Mouse (Mus musculus) kidney, embryonic 15.5 days (tissue): ENCODE measurements around the gene Oprm1. TPM values are rescaled to one million over a fixed set of nuclear protein-coding genes. Genes with fewer than 3 reads are reported as not detected.

Experiments
- ATAC-seq: fragments of 200-750 bp; cut with Nextera tagmentation; replicated peaks from 2 replicates; pipeline ENCODE4 v1.8.0; 2017; ENCODE audit warnings: moderate TSS enrichment; ENCODE audit not compliant: low FRiP score
- H3K27ac ChIP-seq: fragments of 300-500 bp; sonication (generic); 2 replicates; pipeline ENCODE4 v1.5.1; 2015; ENCODE audit warnings: mild to moderate bottlenecking, inconsistent platforms
- H3K27me3 ChIP-seq: fragments of 300-500 bp; sonication (generic); 2 replicates; pipeline ENCODE4 v1.6.1; 2015; ENCODE audit warnings: inconsistent platforms
- H3K36me3 ChIP-seq: fragments of 300-500 bp; sonication (generic); 2 replicates; pipeline ENCODE4 v1.6.1; 2015; ENCODE audit warnings: inconsistent platforms
- H3K4me1 ChIP-seq: fragments of 300-500 bp; sonication (generic); 2 replicates; pipeline ENCODE4 v1.6.1; 2015; ENCODE audit warnings: inconsistent platforms
- H3K4me2 ChIP-seq: fragments of 300-500 bp; sonication (generic); 2 replicates; pipeline ENCODE4 v1.6.1; 2015; ENCODE audit warnings: moderate library complexity, mild to moderate bottlenecking, inconsistent platforms
- H3K4me3 ChIP-seq: fragments of 300-500 bp; sonication (generic); replicated peaks from 2 replicates; pipeline ENCODE4 v1.5.1; 2015; ENCODE audit warnings: mild to moderate bottlenecking, inconsistent platforms
- H3K9ac ChIP-seq: fragments of 300-500 bp; sonication (generic); 2 replicates; pipeline ENCODE4 v1.6.1; 2015; ENCODE audit warnings: mild to moderate bottlenecking, inconsistent platforms
- H3K9me3 ChIP-seq: fragments of 300-500 bp; sonication (generic); replicated peaks from 2 replicates; pipeline ENCODE4 v1.6.1; 2016; ENCODE audit warnings: inconsistent platforms
- WGBS: fragments of 180-500 bp; shearing (Covaris S2); methylation state at CpG from one replicate; pipeline ENCODE4 v1.1.7; 2015; ENCODE audit warnings: mixed read lengths; 5-methylcytosine and 5-hydroxymethylcytosine counted together
- polyA plus RNA-seq: library from polyadenylated mRNA; unstranded; fragments of >200 nt; fragmentation: Nextera tagmentation; extraction: Ambion mirVana; gene quantifications from 2 replicates; pipeline ENCODE4 v1.2.1, GENCODE M21; 2015

The Oprm1 gene
- polyA plus RNA-seq, 1 experiment from 2014 or later: 0.10 TPM

DNA sequence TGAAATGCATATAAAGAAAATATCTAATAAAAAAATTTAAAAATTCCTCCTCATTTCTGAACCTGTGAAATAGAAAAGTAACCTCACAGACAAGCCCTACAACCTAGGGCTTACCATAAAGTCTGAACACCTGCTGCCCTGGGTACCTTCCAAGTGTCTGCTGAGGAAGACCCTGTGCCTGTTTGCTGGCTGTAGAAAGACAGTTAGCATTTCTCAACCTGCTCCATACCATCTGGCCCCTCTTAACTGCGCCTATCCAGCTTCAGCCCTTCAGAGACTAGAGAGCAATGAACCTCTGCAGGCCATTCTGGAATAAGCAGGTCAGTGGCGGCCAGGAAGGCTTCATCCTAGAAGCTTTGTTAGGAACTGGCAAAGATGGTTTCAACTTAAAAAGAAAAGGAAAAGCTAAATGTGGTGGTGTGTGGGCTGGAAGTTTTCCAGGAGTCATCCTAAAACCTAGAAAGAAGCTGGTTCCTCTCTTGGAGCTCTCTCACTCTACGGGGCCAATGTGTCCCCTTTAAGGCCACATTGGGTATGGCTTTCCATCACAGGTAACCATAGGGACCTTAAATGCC, 143.6 kb downstream of the Oprm1 start:
- WGBS: 90% methylated on average over 3 of the region's 3 CpGs
- H3K4me3 ChIP-seq: no peak overlapping the region

GRCm38 (mm10) chr10:6909763-6910162, 151.5 kb downstream of the Oprm1 start:
- H3K4me3 ChIP-seq: no peak overlapping the region
- no peak overlapping the region for H3K27ac ChIP-seq
- no peaks in the 10 kb centered on the region for H3K4me1 ChIP-seq
- no peaks in the 10 kb centered on the region for H3K27me3 ChIP-seq
- no peak for ATAC-seq
- no peaks in the 10 kb centered on the region for H3K36me3 ChIP-seq
- H3K9ac ChIP-seq: no peak overlapping the region
- no peak overlapping the region for H3K4me2 ChIP-seq
- H3K9me3 ChIP-seq: no peaks in the 10 kb centered on the region
- WGBS: 75% methylated on average over 2 of the region's 2 CpGs

More for the DNA sequence above, 143.6 kb downstream of the Oprm1 start:
- Histone ChIP-seq H3K9me3 (no peaks in the 10 kb centered on the region), H3K4me1 (0 out of 2 replicates have a peak, but pooled peaks cover 3% of the 10 kb centered on the region), H3K36me3 (no peaks in the 10 kb centered on the region), H3K27ac (no peak overlapping the region), H3K9ac (no peak overlapping the region), H3K27me3 (no peaks in the 10 kb centered on the region), H3K4me2 (no peak overlapping the region)
- ATAC-seq: no peak

DNA sequence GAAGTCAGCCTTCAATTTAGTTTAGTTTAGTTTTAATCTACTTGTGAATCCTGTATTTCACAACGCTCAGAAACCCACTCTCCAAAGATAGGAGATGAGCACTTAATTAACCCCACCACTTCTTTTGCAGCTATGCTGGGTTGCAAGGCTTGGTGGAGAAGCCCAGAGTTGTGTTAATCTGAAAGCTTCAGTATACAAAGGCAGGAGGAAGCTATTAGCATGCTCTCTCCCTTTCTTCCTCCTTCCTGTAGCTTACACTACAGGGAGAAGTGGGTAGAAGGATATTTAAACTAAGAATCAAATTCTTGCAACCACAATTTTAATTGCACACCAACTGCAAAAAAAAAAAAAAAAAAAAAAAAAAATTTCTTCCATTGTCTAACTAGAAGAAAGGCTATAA, 157.7 kb downstream of the Oprm1 start:
- WGBS: 59% methylated on average over 1 of the region's 1 CpGs
- no peak overlapping the region for H3K9ac ChIP-seq
- H3K27ac ChIP-seq: no peak overlapping the region
- peaks cover 7% of the 10 kb centered on the region for H3K4me1 ChIP-seq
- no peaks in the 10 kb centered on the region for H3K27me3 ChIP-seq
- H3K4me2 ChIP-seq: no peak overlapping the region
- H3K36me3 ChIP-seq: no peaks in the 10 kb centered on the region
- no peak overlapping the region for H3K4me3 ChIP-seq
- H3K9me3 ChIP-seq: no peaks in the 10 kb centered on the region
- ATAC-seq: no peak

GRCm38 (mm10) chr10:6916545-6917257, 158.4 kb downstream of the Oprm1 start:
- peaks cover 7% of the 10 kb centered on the region for H3K4me1 ChIP-seq
- peak overlapping the region; percentile 68 for H3K27ac ChIP-seq
- WGBS: 17% methylated on average over 6 of the region's 6 CpGs
- peak; percentile 84 for ATAC-seq
- H3K4me2 ChIP-seq: no peak overlapping the region
- no peaks in the 10 kb centered on the region for H3K9me3 ChIP-seq
- no peaks in the 10 kb centered on the region for H3K27me3 ChIP-seq
- H3K36me3 ChIP-seq: no peaks in the 10 kb centered on the region
- H3K9ac ChIP-seq: no peak overlapping the region
- no peak overlapping the region for H3K4me3 ChIP-seq

DNA sequence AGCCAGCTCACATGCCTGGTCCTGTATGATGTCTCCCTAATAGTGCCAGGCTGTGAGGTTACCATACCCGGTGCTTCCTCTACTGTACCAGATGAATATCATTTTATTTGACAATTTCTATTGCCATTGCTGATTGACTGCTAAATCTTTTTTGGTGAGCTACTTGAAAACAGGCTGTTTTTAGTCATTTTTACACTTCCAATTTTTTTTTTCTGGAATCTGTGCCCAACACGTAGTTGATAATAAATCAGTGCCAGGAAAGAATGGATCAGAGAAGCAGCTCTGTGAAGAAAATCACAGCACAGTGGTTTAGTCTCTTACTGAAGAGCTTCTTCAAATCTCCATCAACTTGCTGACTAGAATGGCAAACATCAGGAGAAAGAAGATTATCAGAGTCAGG, 168.4 kb downstream of the Oprm1 start:
- WGBS: 71% methylated on average over 2 of the region's 2 CpGs
- Histone ChIP-seq H3K36me3 (no peaks in the 10 kb centered on the region), H3K4me3 (no peak overlapping the region), H3K9ac (no peak overlapping the region), H3K4me1 (no peaks in the 10 kb centered on the region), H3K27ac (no peak overlapping the region), H3K27me3 (no peaks in the 10 kb centered on the region), H3K4me2 (no peak overlapping the region), H3K9me3 (no peaks in the 10 kb centered on the region)
- ATAC-seq: no peak

GRCm38 (mm10) chr10:6927600-6928223, 169.4 kb downstream of the Oprm1 start:
- H3K36me3 ChIP-seq: no peaks in the 10 kb centered on the region
- no peak overlapping the region for H3K27ac ChIP-seq
- WGBS: 80% methylated on average over 4 of the region's 4 CpGs
- ATAC-seq: no peak
- H3K4me2 ChIP-seq: no peak overlapping the region
- H3K4me3 ChIP-seq: no peak overlapping the region
- H3K27me3 ChIP-seq: no peaks in the 10 kb centered on the region
- no peak overlapping the region for H3K9ac ChIP-seq
- H3K4me1 ChIP-seq: no peaks in the 10 kb centered on the region
- no peaks in the 10 kb centered on the region for H3K9me3 ChIP-seq

DNA sequence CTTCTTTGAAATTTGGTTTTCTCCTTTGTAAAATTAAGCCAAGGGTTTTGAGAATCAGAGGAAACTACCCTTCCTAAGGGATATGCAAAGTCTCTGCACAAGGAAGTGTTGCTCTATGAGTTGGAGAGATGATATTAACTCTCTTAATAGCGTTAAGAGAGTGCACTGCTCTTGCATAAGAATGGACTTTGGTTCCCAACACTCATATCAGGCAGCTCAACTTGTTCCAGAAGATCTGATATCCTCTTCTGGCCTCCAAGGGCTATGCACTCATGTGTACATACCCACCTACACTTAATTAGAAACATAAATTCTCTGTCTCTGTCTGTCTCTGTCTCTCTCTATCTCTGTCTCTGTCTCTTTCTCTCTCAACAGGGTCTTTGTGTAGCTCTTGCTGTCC, 170.6 kb downstream of the Oprm1 start:
- no peak for ATAC-seq
- Histone ChIP-seq H3K27ac (no peak overlapping the region), H3K27me3 (no peaks in the 10 kb centered on the region), H3K9ac (no peak overlapping the region), H3K36me3 (no peaks in the 10 kb centered on the region), H3K4me2 (no peak overlapping the region), H3K9me3 (no peaks in the 10 kb centered on the region), H3K4me3 (no peak overlapping the region), H3K4me1 (no peaks in the 10 kb centered on the region)
- WGBS: 39% methylated on average over 1 of the region's 1 CpGs

DNA sequence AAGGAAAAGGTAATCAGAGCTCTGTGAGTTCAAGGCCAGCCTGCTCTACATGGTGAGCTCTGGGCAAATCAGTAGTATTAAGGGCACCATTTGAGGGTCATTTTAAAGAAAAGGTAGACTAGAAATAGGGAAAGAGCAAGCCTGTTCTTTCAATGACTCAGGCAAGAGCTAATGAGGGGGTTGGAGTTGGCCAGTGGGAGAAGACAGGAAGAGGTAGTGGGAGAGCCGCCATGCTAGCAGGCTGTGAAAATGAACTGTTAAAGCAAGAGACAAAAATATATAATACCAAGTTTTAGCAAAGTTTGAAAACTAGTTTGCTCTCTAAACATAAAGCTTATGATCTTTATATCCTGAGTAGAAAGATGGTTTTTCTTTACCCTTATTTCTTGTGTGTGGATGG, 172.1 kb downstream of the Oprm1 start:
- no peak overlapping the region for H3K9ac ChIP-seq
- no peaks in the 10 kb centered on the region for H3K36me3 ChIP-seq
- WGBS: 93% methylated on average over 1 of the region's 1 CpGs
- H3K9me3 ChIP-seq: no peaks in the 10 kb centered on the region
- no peak overlapping the region for H3K27ac ChIP-seq
- no peak overlapping the region for H3K4me2 ChIP-seq
- H3K4me1 ChIP-seq: no peaks in the 10 kb centered on the region
- H3K4me3 ChIP-seq: no peak overlapping the region
- H3K27me3 ChIP-seq: no peaks in the 10 kb centered on the region
- ATAC-seq: no peak

- no peak overlapping the region for H3K27ac ChIP-seq
- H3K4me3 ChIP-seq: no peak overlapping the region
- no peak for ATAC-seq
- H3K9me3 ChIP-seq: no peaks in the 10 kb centered on the region
- H3K36me3 ChIP-seq: no peaks in the 10 kb centered on the region
- whole genome bisulfite sequencing: 68% methylated on average over 2 of the region's 2 CpGs
- H3K4me1 ChIP-seq: no peaks in the 10 kb centered on the region
- H3K27me3 ChIP-seq: no peaks in the 10 kb centered on the region
- no peak overlapping the region for H3K4me2 ChIP-seq
- H3K9ac ChIP-seq: no peak overlapping the region
These were observed 172.6 kb downstream of the Oprm1 start for GRCm38 (mm10) chr10:6930889-6931288.

DNA sequence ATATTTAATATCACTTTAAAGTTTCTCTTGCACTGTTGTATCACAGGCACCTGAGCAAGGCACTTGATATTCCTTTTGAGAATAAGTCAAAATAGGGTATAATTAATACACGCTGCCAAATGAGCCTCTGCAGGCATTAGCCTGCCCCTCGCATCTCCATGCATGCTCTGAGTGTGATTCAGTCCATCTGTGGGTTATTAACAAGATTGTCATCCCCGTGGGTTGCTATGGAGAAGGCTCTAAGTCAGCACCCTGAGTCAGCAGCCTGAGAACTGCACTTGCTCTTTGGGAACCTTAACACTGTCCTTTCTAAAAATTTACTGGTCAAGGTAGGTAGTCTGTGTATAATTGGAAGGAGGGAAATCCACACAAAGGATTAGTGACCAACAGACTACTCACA, 176.5 kb downstream of the Oprm1 start:
- Histone ChIP-seq H3K27ac (no peak overlapping the region), H3K27me3 (no peaks in the 10 kb centered on the region), H3K4me1 (no peaks in the 10 kb centered on the region), H3K36me3 (no peaks in the 10 kb centered on the region), H3K4me2 (no peak overlapping the region), H3K9ac (no peak overlapping the region), H3K4me3 (no peak overlapping the region), H3K9me3 (no peaks in the 10 kb centered on the region)
- ATAC-seq: no peak
- 76% methylated on average over 3 of the region's 3 CpGs for WGBS

GRCm38 (mm10) chr10:6936671-6937425, 178.5 kb downstream of the Oprm1 start:
- H3K27me3 ChIP-seq: no peaks in the 10 kb centered on the region
- no peak for ATAC-seq
- H3K27ac ChIP-seq: no peak overlapping the region
- no peak overlapping the region for H3K4me2 ChIP-seq
- no peaks in the 10 kb centered on the region for H3K36me3 ChIP-seq
- no peak overlapping the region for H3K4me3 ChIP-seq
- no peaks in the 10 kb centered on the region for H3K4me1 ChIP-seq
- no peaks in the 10 kb centered on the region for H3K9me3 ChIP-seq
- H3K9ac ChIP-seq: no peak overlapping the region
- 85% methylated on average over 4 of the region's 4 CpGs for WGBS

- ATAC-seq: no peak
- Histone ChIP-seq H3K27me3 (no peaks in the 10 kb centered on the region), H3K4me2 (no peak overlapping the region), H3K36me3 (no peaks in the 10 kb centered on the region), H3K9ac (no peak overlapping the region), H3K27ac (no peak overlapping the region), H3K9me3 (no peaks in the 10 kb centered on the region), H3K4me3 (no peak overlapping the region), H3K4me1 (no peaks in the 10 kb centered on the region)
- WGBS: 71% methylated on average over 1 of the region's 1 CpGs
These were observed 194.8 kb downstream of the Oprm1 start for GRCm38 (mm10) chr10:6953115-6953514.
